Mouse (Mus musculus): Measurements from ENCODE around the gene Sept10.

Gene Sept10

GRCm38 (mm10) chr10:59091988-59092387, 129.7 kb downstream of the Sept10 start:
- H3K4me3 ChIP-seq (replicated peaks; ENCODE audit: low read length) = no peak overlapping the region
- H3K27me3 ChIP-seq (ENCODE audit: insufficient read depth, low read length) = no peaks in the 10 kb centered on the region; the same call in 1 of the 2 replicates
- H3K36me3 ChIP-seq (ENCODE audit: insufficient read depth, low read length) = no peaks in the 10 kb centered on the region
- peaks cover 8% of the 10 kb centered on the region for H3K9me3 ChIP-seq (ENCODE audit: low read length)
- no peak for TF ChIP-seq POU5F1 (IDR thresholded peaks at IDR 0.05; ENCODE audit: borderline replicate concordance, low read length)
- no peak for TF ChIP-seq NANOG (IDR thresholded peaks at IDR 0.05; ENCODE audit: borderline replicate concordance, low read length)
- no peak for TF ChIP-seq CTCF (conservative IDR thresholded peaks at IDR 0.05; ENCODE audit: low read length)
- no peaks in the 10 kb centered on the region for H3K4me1 ChIP-seq (replicated peaks; ENCODE audit: low read depth, low read length)
